Mouse (Mus musculus) hindbrain, embryonic 12.5 days (tissue): ENCODE measurements at regions not wholly inside any gene's neighbourhood (a gene's known extent, or its start where the extent isn't known, plus 50 kb on each side); places are given as distances from the start of the nearest gene placed in this dataset.
"Not testable (repeated sequence)": the region's sequence is repeated elsewhere in the genome, so short reads cannot be mapped to it uniquely, and the experiment has no call there.

Experiments used
- ATAC-seq: fragments of 200-750 bp; cut with Nextera tagmentation; 2 replicates; pipeline ENCODE4 v1.8.0; 2017; ENCODE audit warnings: moderate TSS enrichment; ENCODE audit not compliant: low FRiP score
- H3K27ac ChIP-seq: fragments of 300-500 bp; sonication (generic); 2 replicates; pipeline ENCODE4 v1.5.1; 2016; ENCODE audit warnings: mild to moderate bottlenecking
- H3K27me3 ChIP-seq: fragments of 300-500 bp; sonication (generic); 2 replicates; pipeline ENCODE4 v1.6.1; 2016; ENCODE audit warnings: mild to moderate bottlenecking
- H3K36me3 ChIP-seq: fragments of 300-500 bp; sonication (generic); 2 replicates; pipeline ENCODE4 v1.6.1; 2016; ENCODE audit warnings: mild to moderate bottlenecking
- H3K4me1 ChIP-seq: fragments of 300-500 bp; sonication (generic); 2 replicates; pipeline ENCODE4 v1.6.1; 2016
- H3K4me2 ChIP-seq: fragments of 300-500 bp; sonication (generic); replicated peaks from 2 replicates; pipeline ENCODE4 v1.6.1; 2016; ENCODE audit warnings: mild to moderate bottlenecking
- H3K4me3 ChIP-seq: fragments of 300-500 bp; sonication (generic); 2 replicates; pipeline ENCODE4 v1.5.1; 2016; ENCODE audit warnings: mild to moderate bottlenecking
- H3K9ac ChIP-seq: fragments of 300-500 bp; sonication (generic); 2 replicates; pipeline ENCODE4 v1.6.1; 2016; ENCODE audit warnings: mild to moderate bottlenecking, moderate library complexity
- H3K9me3 ChIP-seq: fragments of 300-500 bp; sonication (generic); replicated peaks from 2 replicates; pipeline ENCODE4 v1.6.1; 2016; ENCODE audit warnings: mild to moderate bottlenecking
- WGBS: fragments of 180-500 bp; shearing (Covaris S2); methylation state at CpG from one replicate; pipeline ENCODE4 v1.1.7; 2016; 5-methylcytosine and 5-hydroxymethylcytosine counted together

- Histone ChIP-seq H3K27ac (no peak overlapping the region), H3K4me2 (no peak overlapping the region), H3K9ac (no peak overlapping the region), H3K27me3 (no peaks in the 10 kb centered on the region), H3K4me1 (no peaks in the 10 kb centered on the region), H3K4me3 (no peak overlapping the region), H3K36me3 (no peaks in the 10 kb centered on the region), H3K9me3 (no peaks in the 10 kb centered on the region)
- ATAC-seq: no peak
- WGBS: 68% methylated on average over 4 of the region's 4 CpGs
These were observed 328.3 kb upstream of the Gje1 start for GRCm38 (mm10) chr10:15046285-15046684.

- Histone ChIP-seq H3K4me1 (no peaks in the 10 kb centered on the region), H3K9ac (no peak overlapping the region), H3K36me3 (no peaks in the 10 kb centered on the region), H3K4me3 (no peak overlapping the region), H3K9me3 (no peaks in the 10 kb centered on the region), H3K27ac (no peak overlapping the region), H3K27me3 (no peaks in the 10 kb centered on the region), H3K4me2 (no peak overlapping the region)
- no peak for ATAC-seq
- WGBS: 82% methylated on average over 3 of the region's 3 CpGs
These were observed 319.6 kb upstream of the Gje1 start for GRCm38 (mm10) chr10:15037571-15037970.

- no peaks in the 10 kb centered on the region for H3K27me3 ChIP-seq
- no peaks in the 10 kb centered on the region for H3K9me3 ChIP-seq
- 78% methylated on average over 1 of the region's 1 CpGs for WGBS
- no peak overlapping the region for H3K27ac ChIP-seq
- no peaks in the 10 kb centered on the region for H3K4me1 ChIP-seq
- H3K36me3 ChIP-seq: no peaks in the 10 kb centered on the region
- no peak overlapping the region for H3K9ac ChIP-seq
- ATAC-seq: no peak
- no peak overlapping the region for H3K4me3 ChIP-seq
- no peak overlapping the region for H3K4me2 ChIP-seq
These were observed 313.5 kb upstream of the Gje1 start for GRCm38 (mm10) chr10:15031517-15031916.

GRCm38 (mm10) chr10:15029151-15029550, 311.1 kb upstream of the Gje1 start:
- H3K9me3 ChIP-seq: no peaks in the 10 kb centered on the region
- H3K36me3 ChIP-seq: no peaks in the 10 kb centered on the region
- no peak overlapping the region for H3K9ac ChIP-seq
- no peak overlapping the region for H3K4me2 ChIP-seq
- ATAC-seq: no peak
- H3K4me1 ChIP-seq: no peaks in the 10 kb centered on the region
- no peak overlapping the region for H3K4me3 ChIP-seq
- no peaks in the 10 kb centered on the region for H3K27me3 ChIP-seq
- no peak overlapping the region for H3K27ac ChIP-seq

DNA sequence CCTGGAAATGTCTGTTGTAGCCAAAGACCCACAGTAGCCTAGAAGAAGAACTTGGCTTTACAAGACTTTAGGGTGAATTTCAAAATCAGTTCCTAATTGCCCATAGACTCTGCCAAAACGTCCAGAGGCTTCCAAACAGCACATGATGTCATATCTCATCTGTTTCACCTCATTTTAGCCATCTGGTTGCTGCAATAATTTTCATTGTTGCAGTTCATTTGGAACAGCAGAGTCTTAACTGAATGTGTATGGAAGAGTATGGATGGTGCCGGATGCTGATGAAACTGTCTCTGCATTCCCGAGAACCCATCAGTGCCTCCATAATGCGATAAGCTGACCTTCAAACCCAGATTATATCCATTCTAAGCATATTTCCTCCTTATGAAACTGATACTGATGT, 295.9 kb upstream of the Gje1 start:
- Histone ChIP-seq H3K4me1 (no peaks in the 10 kb centered on the region), H3K27me3 (no peaks in the 10 kb centered on the region), H3K4me3 (no peak overlapping the region), H3K27ac (no peak overlapping the region), H3K36me3 (no peaks in the 10 kb centered on the region), H3K9me3 (no peaks in the 10 kb centered on the region), H3K9ac (no peak overlapping the region), H3K4me2 (no peak overlapping the region)
- WGBS: 83% methylated on average over 4 of the region's 4 CpGs
- no peak for ATAC-seq

GRCm38 (mm10) chr10:14996374-14996773, 278.4 kb upstream of the Gje1 start:
- H3K4me2 ChIP-seq: no peak overlapping the region
- no peaks in the 10 kb centered on the region for H3K9me3 ChIP-seq
- no peak overlapping the region for H3K4me3 ChIP-seq
- no peak overlapping the region for H3K27ac ChIP-seq
- H3K4me1 ChIP-seq: no peaks in the 10 kb centered on the region
- H3K9ac ChIP-seq: no peak overlapping the region
- WGBS: 89% methylated on average over 2 of the region's 2 CpGs
- no peak for ATAC-seq
- no peaks in the 10 kb centered on the region for H3K36me3 ChIP-seq
- no peaks in the 10 kb centered on the region for H3K27me3 ChIP-seq

GRCm38 (mm10) chr10:14989601-14990140, 271.7 kb upstream of the Gje1 start:
- Histone ChIP-seq H3K9me3 (no peaks in the 10 kb centered on the region), H3K4me1 (no peaks in the 10 kb centered on the region), H3K27me3 (no peaks in the 10 kb centered on the region), H3K36me3 (no peaks in the 10 kb centered on the region), H3K9ac (no peak overlapping the region), H3K4me3 (no peak overlapping the region), H3K27ac (no peak overlapping the region), H3K4me2 (no peak overlapping the region)
- no peak for ATAC-seq

DNA sequence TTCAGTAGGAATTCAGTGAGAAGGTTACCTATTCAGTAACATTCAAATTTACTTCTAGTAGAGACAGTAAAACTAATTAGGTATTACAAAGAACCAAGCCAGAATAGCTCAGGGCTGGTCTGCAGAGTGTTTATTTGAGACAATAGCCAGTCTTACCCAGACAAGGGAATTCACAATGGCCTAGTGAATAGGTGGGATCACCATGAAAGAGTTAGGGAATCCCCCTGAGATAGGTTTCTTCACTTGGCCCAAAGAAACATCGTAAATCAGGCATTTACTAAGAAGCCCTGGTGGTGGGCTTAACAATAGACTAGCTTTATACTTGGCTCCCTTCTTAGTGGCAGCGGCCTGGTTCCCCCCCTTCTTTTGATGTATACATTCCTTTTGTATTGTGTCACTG, 268.6 kb upstream of the Gje1 start:
- not testable (repeated sequence) for H3K9ac ChIP-seq, H3K9me3 ChIP-seq, H3K4me1 ChIP-seq, H3K27ac ChIP-seq, H3K4me2 ChIP-seq, H3K4me3 ChIP-seq, H3K36me3 ChIP-seq, H3K27me3 ChIP-seq, ATAC-seq
- WGBS: 63% methylated on average over 2 of the region's 2 CpGs

DNA sequence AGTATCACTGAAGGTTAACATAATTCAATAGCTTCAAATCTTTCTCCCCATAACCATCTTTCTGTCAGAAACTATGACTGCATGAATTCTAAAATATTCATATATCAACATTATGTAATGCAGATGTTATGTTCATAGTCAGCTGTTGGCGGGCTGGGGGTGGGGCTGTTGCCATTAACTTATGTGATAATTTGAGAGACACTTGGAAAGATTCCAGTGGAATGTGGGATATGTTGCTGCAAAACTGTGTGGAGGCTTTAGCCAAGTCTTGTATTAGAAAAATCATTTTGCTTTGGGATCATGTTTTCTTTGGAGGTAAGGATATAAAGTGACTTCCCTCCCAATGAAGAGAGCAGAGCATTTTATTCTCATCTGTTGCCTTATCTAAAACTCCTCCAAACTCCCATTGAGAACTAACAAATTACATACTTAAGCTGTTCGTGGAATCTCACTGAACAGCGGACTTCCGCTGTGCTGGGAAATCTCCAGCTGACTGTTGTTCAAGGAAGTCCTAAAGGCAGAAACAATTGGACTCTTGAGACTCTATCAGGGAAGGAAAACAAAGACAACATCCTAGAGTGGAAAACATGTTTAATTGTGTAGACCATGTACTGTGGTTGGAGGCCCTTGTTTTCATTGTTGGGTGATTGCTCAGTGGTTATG, 260.2 kb upstream of the Gje1 start:
- Histone ChIP-seq H3K27ac (no peak overlapping the region), H3K9me3 (no peaks in the 10 kb centered on the region), H3K4me2 (no peak overlapping the region), H3K4me3 (no peak overlapping the region), H3K27me3 (no peaks in the 10 kb centered on the region), H3K9ac (no peak overlapping the region), H3K36me3 (no peaks in the 10 kb centered on the region), H3K4me1 (no peaks in the 10 kb centered on the region)
- no peak for ATAC-seq
- 64% methylated on average over 4 of the region's 4 CpGs for WGBS

DNA sequence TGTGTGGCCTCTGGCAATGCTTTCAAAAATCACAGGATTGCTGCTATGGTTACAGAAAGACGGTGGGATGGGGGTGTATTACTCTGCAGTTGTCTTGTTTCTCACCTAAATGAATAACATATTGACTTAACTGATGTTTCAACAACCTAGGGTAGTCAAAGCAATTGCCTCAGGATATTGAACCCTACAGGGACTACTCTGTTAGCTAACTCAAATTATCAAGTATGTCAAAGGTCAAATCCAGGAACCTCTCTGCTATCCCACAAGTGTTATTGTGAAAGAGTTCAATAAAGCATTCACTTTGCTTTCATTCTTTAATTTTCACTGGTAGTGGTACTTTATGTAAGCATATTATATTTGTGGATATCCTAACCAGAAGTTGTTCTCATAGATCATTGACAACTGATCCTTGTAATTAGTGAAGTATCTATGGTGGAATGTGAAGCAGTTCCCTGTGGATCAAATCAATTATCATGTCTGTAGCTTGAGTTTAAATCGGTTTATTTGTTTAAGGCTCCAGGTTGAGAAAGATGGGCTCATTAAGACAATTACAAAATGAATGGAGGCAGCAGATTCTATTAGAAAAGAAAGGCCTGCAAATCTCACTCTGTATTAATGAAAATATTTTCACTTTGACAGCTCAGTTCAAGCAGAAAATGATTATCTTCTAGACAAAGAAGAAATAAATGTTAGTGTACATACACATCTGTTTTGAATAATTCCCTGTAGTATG, 259.4 kb upstream of the Gje1 start:
- no peaks in the 10 kb centered on the region for H3K9me3 ChIP-seq
- ATAC-seq: no peak

GRCm38 (mm10) chr10:14969726-14970125, 251.7 kb upstream of the Gje1 start:
- no peaks in the 10 kb centered on the region for H3K9me3 ChIP-seq
- no peak for ATAC-seq
- no peak overlapping the region for H3K4me3 ChIP-seq
- no peak overlapping the region for H3K9ac ChIP-seq
- H3K4me2 ChIP-seq: no peak overlapping the region
- H3K4me1 ChIP-seq: no peaks in the 10 kb centered on the region
- H3K27me3 ChIP-seq: no peaks in the 10 kb centered on the region
- no peaks in the 10 kb centered on the region for H3K36me3 ChIP-seq
- H3K27ac ChIP-seq: no peak overlapping the region

More for the DNA sequence above, 259.4 kb upstream of the Gje1 start:
- H3K4me3 ChIP-seq: no peak overlapping the region
- WGBS: 35% methylated on average over 2 of the region's 2 CpGs
- no peaks in the 10 kb centered on the region for H3K36me3 ChIP-seq
- H3K27me3 ChIP-seq: no peaks in the 10 kb centered on the region
- no peak overlapping the region for H3K27ac ChIP-seq
- H3K9ac ChIP-seq: no peak overlapping the region
- H3K4me1 ChIP-seq: no peaks in the 10 kb centered on the region
- no peak overlapping the region for H3K4me2 ChIP-seq

DNA sequence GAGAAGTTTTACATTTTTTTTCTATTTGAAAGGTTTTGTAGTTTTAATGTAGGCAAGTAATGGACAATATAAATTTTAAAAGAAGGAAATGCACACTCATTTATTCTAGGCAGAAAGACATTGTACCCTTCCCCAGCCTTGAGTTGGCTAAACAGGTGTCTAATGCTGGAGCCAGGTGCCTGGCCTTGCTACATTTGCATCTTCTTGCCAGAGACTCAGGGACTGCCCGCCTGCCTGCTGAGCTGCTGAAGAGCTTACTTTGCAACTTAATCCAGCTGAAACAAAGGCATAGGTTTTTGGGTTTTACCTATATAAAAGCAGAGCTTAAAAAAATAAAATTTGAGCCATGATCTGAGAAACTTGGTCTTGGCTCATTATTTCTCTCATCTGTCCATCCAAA, 249.6 kb upstream of the Gje1 start:
- Histone ChIP-seq H3K4me3 (no peak overlapping the region), H3K27ac (no peak overlapping the region), H3K9ac (no peak overlapping the region), H3K27me3 (no peaks in the 10 kb centered on the region), H3K4me1 (no peaks in the 10 kb centered on the region), H3K9me3 (no peaks in the 10 kb centered on the region), H3K4me2 (no peak overlapping the region), H3K36me3 (no peaks in the 10 kb centered on the region)
- ATAC-seq: no peak
- 43% methylated on average over 1 of the region's 1 CpGs for WGBS

DNA sequence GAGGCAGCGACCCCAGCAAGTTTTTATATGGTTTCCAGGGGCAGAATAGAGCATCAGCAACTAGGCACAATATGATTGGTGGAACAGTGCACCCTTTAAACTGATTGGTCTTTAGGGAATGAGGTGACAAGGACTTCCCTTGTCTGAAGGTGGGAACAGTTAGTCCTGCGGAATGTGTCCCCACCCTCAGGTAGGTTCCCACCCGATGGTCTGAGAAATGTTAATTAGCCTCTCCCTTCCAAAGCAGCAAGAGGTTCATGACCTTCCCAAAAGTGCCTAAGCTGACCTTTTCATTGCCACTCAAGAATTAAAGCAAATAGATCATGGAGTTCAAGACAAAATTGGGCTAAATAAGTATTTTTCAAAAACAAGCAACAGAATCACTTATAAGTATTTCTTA, 248.8 kb upstream of the Gje1 start:
- WGBS: 81% methylated on average over 3 of the region's 3 CpGs
- H3K4me3 ChIP-seq, H3K36me3 ChIP-seq, H3K27ac ChIP-seq, ATAC-seq, H3K9ac ChIP-seq, H3K4me2 ChIP-seq, H3K9me3 ChIP-seq, H3K27me3 ChIP-seq, H3K4me1 ChIP-seq: not testable (repeated sequence)
